Mouse (Mus musculus): ENCODE results near the gene Mrpl24. TPM values are rescaled to one million over a fixed set of nuclear protein-coding genes. Genes with fewer than 3 reads are reported as not detected.

Mrpl24 gene
- polyA plus RNA-seq, 1 experiment from 2014 or later, result 73.0 TPM

DNA sequence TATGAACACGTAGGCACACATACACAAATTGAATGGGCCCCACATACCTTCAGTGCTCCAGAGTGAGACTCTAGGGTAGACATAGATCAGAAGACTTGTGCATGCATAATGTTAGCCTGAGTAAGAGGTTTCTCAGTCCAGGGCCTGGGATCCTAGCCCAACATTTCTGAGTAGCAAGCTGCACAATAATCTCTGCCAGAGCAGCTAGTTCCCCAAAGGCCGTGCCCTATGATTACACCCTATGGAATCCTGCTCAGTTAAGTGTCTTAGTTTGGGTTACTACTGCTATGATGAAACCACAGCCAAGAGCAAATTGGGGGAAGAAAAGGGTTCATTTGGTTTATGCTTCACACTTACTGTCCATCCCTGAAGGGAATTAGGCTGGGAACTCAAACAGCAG, 23.2 kb downstream of the Mrpl24 start:
- Histone ChIP-seq H3K27ac (replicated peaks) (no peak overlapping the region), H3K9ac (no peak overlapping the region), H3K36me3 (peaks cover 53% of the 10 kb centered on the region), H3K9me3 (no peaks in the 10 kb centered on the region), H3K4me3 (no peak overlapping the region), H3K27me3 (no peaks in the 10 kb centered on the region), H3K4me1 (replicated peaks) (peaks cover 32% of the 10 kb centered on the region), H3K4me2 (no peak overlapping the region)
- ATAC-seq (ENCODE audit: low read depth), result no peak
- 94% methylated on average over 2 of the region's 2 CpGs for WGBS

GRCm38 (mm10) chr3:87943586-87943985, 24.3 kb downstream of the Mrpl24 start:
- Histone ChIP-seq H3K4me1 (replicated peaks) (peaks cover 43% of the 10 kb centered on the region), H3K27me3 (no peaks in the 10 kb centered on the region), H3K36me3 (peaks cover 42% of the 10 kb centered on the region), H3K27ac (replicated peaks) (no peak overlapping the region), H3K4me3 (no peak overlapping the region), H3K9me3 (no peaks in the 10 kb centered on the region), H3K9ac (no peak overlapping the region), H3K4me2 (no peak overlapping the region)
- no peak for ATAC-seq (ENCODE audit: low read depth)
- 79% methylated on average over 7 of the region's 7 CpGs for WGBS

- Histone ChIP-seq H3K9ac (no peak overlapping the region), H3K9me3 (no peaks in the 10 kb centered on the region), H3K27ac (replicated peaks) (peak overlapping the region; percentile 30; the same call in 1 of the 2 replicates), H3K27me3 (no peaks in the 10 kb centered on the region), H3K36me3 (peaks cover 28% of the 10 kb centered on the region), H3K4me2 (no peak overlapping the region), H3K4me1 (replicated peaks) (peaks cover 58% of the 10 kb centered on the region), H3K4me3 (no peak overlapping the region)
- peak; percentile 36 for ATAC-seq (ENCODE audit: low read depth)
- 3% methylated on average over 4 of the region's 4 CpGs for WGBS
Observed at GRCm38 (mm10) chr3:87944838-87945600, 25.7 kb downstream of the Mrpl24 start.

DNA sequence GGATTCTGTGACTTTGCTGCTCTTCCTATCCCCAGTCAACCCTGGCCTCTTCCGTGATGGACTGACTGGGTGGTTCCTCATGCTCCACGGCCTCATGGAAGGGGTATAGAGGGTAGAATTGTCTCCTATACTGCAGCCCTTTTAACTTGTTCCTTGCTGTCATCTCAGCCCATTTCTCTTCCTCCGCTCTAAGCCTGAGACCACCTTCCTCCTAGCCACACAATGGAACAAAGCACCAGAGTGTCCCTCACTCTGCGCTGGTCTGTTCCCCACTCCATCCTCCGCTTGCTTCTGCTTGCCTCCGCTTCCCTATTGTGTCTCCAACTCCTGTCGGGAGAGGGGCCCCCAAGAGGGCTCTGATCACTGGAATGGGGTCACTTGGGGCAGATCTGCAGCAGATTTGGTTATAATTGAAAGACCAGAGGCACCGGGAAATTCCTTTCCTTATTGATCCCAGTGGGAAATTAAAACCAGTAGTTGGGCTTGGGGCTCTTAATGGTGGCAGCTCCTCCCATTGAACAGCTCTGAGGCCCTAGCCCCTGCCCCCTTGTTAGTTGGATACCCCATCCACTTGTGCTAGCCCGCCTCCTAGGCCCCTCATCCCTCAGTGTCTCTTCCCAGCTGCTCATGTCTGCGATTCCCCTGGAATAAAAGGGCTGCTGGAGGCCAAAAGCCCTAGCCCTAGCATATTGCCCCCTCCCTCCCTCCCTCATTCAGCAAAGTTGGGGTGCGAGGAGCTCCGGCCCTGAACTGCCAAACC, 26.7 kb downstream of the Mrpl24 start:
- Histone ChIP-seq H3K36me3 (peaks cover 20% of the 10 kb centered on the region), H3K4me1 (replicated peaks) (peaks cover 65% of the 10 kb centered on the region), H3K27ac (replicated peaks) (peak overlapping the region; percentile 49), H3K9me3 (no peaks in the 10 kb centered on the region), H3K4me2 (no peak overlapping the region), H3K4me3 (no peak overlapping the region), H3K27me3 (no peaks in the 10 kb centered on the region), H3K9ac (peak overlapping the region; percentile 18; the same call in 1 of the 2 replicates)
- no peak for ATAC-seq (ENCODE audit: low read depth)
- 13% methylated on average over 12 of the region's 12 CpGs for WGBS

GRCm38 (mm10) chr3:87946541-87946860, 27.2 kb downstream of the Mrpl24 start:
- Histone ChIP-seq H3K9ac (0 out of 2 replicates have a peak overlapping the region, but pooled peaks have one; percentile 18), H3K27me3 (no peaks in the 10 kb centered on the region), H3K4me1 (replicated peaks) (peaks cover 69% of the 10 kb centered on the region), H3K36me3 (peaks cover 15% of the 10 kb centered on the region), H3K27ac (replicated peaks) (peak overlapping the region; percentile 49), H3K4me2 (no peak overlapping the region), H3K9me3 (no peaks in the 10 kb centered on the region), H3K4me3 (no peak overlapping the region)
- ATAC-seq (ENCODE audit: low read depth), result no peak
- WGBS, result 22% methylated on average over 1 of the region's 1 CpGs

DNA sequence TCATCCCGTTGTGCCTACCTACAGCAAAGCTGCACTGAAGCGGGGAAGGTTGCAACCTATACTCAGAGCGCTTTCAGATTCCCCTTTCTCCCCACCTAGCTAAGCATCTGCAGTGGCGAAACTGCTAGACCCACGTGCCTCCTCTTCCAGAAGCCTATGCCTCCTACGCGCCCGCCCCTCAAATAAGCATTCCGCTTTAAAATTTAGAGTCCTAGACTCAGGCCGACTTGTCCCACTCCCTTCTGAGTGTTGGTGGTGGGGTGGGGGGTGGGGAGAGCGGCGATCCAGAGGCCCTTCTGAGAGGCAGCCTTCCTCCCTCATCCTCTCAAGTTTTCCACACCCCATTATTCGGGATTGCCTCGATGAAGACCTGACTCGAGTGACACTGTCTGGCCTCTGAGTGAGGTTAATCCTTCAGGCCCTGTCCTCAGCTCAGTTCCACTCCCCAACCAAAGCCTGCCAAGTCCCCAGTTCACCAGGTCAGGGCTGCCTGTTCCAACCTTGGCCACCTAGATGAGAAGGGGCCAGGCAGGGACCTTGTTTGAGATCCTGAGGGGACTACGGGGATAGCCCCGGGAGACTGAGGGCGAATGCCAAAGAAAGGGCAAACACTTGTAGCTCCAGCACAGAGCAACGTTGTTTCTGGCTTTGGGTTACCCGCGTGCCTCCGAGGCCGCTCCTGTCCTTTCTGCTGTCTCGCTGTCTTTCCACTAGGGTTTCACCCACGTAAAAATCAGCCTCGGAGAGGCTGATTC, 27.9 kb downstream of the Mrpl24 start:
- Histone ChIP-seq H3K4me2 (peak overlapping the region; percentile 68), H3K4me3 (peak overlapping the region; percentile 40), H3K36me3 (peaks cover 8% of the 10 kb centered on the region; the same call in 1 of the 2 replicates), H3K9me3 (no peaks in the 10 kb centered on the region), H3K27me3 (no peaks in the 10 kb centered on the region), H3K4me1 (replicated peaks) (peaks cover 76% of the 10 kb centered on the region), H3K9ac (peak overlapping the region; percentile 70), H3K27ac (replicated peaks) (peak overlapping the region; percentile 49)
- ATAC-seq (ENCODE audit: low read depth), result no peak
- 4% methylated on average over 26 of the region's 26 CpGs for WGBS

DNA sequence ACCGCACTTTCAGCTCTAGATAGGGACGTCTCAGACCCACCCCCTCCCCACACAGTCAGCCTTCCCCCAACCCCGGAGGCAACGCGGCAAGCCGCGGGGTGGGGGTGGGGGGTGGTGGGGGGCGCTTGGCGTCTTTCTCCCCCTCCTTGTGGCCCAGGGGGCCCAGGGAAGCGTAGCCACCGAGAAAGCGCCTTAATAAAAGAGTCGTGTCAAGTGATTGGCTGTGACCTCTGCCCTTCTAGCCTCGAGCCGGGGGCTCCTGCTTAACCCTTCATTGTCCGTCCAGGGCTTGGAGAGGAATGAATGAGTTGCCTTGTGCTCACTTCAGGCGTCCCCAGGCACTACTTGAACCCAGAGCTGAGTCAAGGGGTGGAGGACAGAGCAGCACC, 28.5 kb downstream of the Mrpl24 start:
- Histone ChIP-seq H3K36me3 (peaks cover 3% of the 10 kb centered on the region; the same call in 1 of the 2 replicates), H3K9ac (peak overlapping the region; percentile 70), H3K4me1 (replicated peaks) (peaks cover 82% of the 10 kb centered on the region), H3K9me3 (no peaks in the 10 kb centered on the region), H3K27ac (replicated peaks) (peak overlapping the region; percentile 42; the same call in 1 of the 2 replicates), H3K4me3 (peak overlapping the region; percentile 40), H3K4me2 (peak overlapping the region; percentile 68), H3K27me3 (no peaks in the 10 kb centered on the region)
- 0 out of 2 replicates have a peak, but pooled peaks have one; percentile 11 for ATAC-seq (ENCODE audit: low read depth)
- WGBS, result under 1% methylated on average over 17 of the region's 17 CpGs

GRCm38 (mm10) chr3:87948378-87949265, 29.3 kb downstream of the Mrpl24 start, which contains the start of gene Crabp2:
TSS of gene Crabp2 (plus strand) at chr3:87948666.
- Histone ChIP-seq H3K27ac (replicated peaks) (peak within 1 kb of the TSS; percentile 72), H3K36me3 (0 out of 2 replicates have a peak, but pooled peaks cover 3% of the 10 kb centered on the region), H3K9ac (peak within 1 kb of the TSS; percentile 70), H3K4me2 (peak within 1 kb of the TSS; percentile 68), H3K4me1 (replicated peaks) (peaks cover 90% of the 10 kb centered on the region), H3K4me3 (peak within 1 kb of the TSS; percentile 40), H3K9me3 (no peaks in the 10 kb centered on the region), H3K27me3 (no peaks in the 10 kb centered on the region)
- ATAC-seq (ENCODE audit: low read depth), result no peak
- under 1% methylated on average over 35 of the region's 35 CpGs for WGBS

DNA sequence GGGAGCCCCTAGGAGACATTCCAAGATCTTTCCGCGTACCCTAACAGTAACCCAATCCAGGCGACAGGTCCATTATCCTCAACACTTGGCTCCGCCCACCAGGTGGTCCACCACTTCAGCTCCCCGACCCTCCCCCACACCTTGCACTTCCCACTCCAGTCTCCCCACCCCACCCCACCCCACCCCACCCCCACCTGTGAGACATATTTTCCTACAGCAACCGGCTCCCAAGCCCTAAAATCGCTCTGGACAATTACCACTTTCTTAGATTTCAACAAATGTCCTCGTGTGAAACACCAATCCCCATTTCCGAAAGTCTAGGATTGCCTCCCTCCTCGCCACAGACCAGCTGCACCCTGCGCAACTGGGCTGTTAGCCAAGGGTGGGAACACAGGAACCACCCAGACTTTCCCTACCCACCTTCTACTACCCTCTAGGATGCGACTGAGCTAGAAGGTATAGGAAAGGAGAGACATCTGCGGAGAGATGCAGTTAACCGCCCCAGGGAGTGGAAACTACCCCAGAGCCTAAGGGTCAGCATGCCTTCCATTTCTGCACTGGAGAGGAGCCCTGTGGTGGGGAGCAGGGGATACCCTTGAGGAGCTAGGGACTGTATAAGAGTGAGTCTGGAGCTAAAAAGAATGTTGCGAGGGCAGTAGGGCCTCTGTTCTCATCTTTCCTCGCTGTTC, 30.1 kb downstream of the Mrpl24 start:
- Histone ChIP-seq H3K4me1 (replicated peaks) (peaks cover 88% of the 10 kb centered on the region), H3K9ac (peak overlapping the region; percentile 70), H3K27ac (replicated peaks) (peak overlapping the region; percentile 72), H3K27me3 (no peaks in the 10 kb centered on the region), H3K9me3 (no peaks in the 10 kb centered on the region), H3K4me2 (peak overlapping the region; percentile 68), H3K36me3 (0 out of 2 replicates have a peak, but pooled peaks cover 1% of the 10 kb centered on the region), H3K4me3 (peak overlapping the region; percentile 40)
- WGBS, result 2% methylated on average over 16 of the region's 16 CpGs
- ATAC-seq (ENCODE audit: low read depth), result no peak

DNA sequence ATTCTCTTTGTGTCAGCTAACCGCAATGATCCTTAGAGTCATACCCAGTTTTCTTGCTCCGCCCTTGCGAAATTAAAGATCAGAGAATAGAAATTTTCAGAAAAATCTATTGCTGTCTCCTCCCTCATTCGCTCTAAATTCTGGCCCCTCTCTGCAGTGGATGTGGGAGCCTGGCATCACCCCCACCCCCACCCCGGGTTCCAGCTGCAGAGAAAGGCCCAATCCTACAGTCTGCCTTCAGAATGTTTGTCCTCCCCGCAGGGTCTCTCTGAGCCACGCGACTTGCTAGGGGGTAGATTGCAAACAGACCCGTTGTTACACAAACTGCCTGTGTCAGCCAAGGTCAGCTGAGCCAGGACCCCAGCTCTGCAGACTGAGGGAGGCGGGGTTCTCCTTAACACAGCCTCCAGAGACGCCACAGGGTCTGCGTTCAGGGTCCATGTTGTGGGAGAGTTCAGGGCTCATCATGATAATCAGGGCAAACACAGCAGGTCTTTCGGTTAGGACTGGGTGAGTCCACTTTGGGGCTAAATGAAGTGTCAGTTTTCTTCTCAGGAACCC, 30.7 kb downstream of the Mrpl24 start:
- peak overlapping the region; percentile 40 for H3K4me3 ChIP-seq
- 0 out of 2 replicates have a peak, but pooled peaks have one; percentile 6 for ATAC-seq (ENCODE audit: low read depth)
- peak overlapping the region; percentile 61 for H3K27ac ChIP-seq (replicated peaks)
- WGBS, result 5% methylated on average over 13 of the region's 13 CpGs
- H3K4me2 ChIP-seq, result peak overlapping the region; percentile 68
- H3K9ac ChIP-seq, result peak overlapping the region; percentile 70
- peaks cover 82% of the 10 kb centered on the region for H3K4me1 ChIP-seq (replicated peaks)
- no peaks in the 10 kb centered on the region for H3K27me3 ChIP-seq
- no peaks in the 10 kb centered on the region for H3K9me3 ChIP-seq
- H3K36me3 ChIP-seq, result no peaks in the 10 kb centered on the region

All from neural tube, embryonic 13.5 days (tissue).